Mouse (Mus musculus) heart, postnatal 0 days (tissue): Measurements from ENCODE around the gene Inpp5d. TPM values are rescaled to one million over a fixed set of nuclear protein-coding genes. Genes with fewer than 3 reads are reported as not detected.
"Not testable (repeated sequence)": the region's sequence is repeated elsewhere in the genome, so short reads cannot be mapped to it uniquely, and the experiment has no call there.

Experiments
- ATAC-seq: fragments of 200-750 bp; cut with Nextera tagmentation; 2 replicates; pipeline ENCODE4 v1.8.0; 2017; ENCODE audit warnings: low read depth, moderate number of reproducible peaks, moderate library complexity; ENCODE audit not compliant: insufficient read depth
- DNase-seq: peaks from one replicate; pipeline ENCODE4 v3.0.0-alpha.2; 2016; ENCODE audit warnings: low spot score
- H3K27ac ChIP-seq: fragments of 300-500 bp; sonication (generic); 2 replicates; pipeline ENCODE4 v1.5.1; 2014; ENCODE audit warnings: low read depth, mild to moderate bottlenecking
- H3K27me3 ChIP-seq: fragments of 300-500 bp; sonication (generic); 2 replicates; pipeline ENCODE4 v1.6.1; 2014; ENCODE audit warnings: low read length, mixed read lengths; ENCODE audit not compliant: control insufficient read depth, insufficient read depth
- H3K36me3 ChIP-seq: fragments of 300-500 bp; sonication (generic); replicated peaks from 2 replicates; pipeline ENCODE4 v1.6.1; 2014; ENCODE audit warnings: low read length, mixed read lengths; ENCODE audit not compliant: control insufficient read depth, insufficient read depth
- H3K4me1 ChIP-seq: fragments of 300-500 bp; sonication (generic); 2 replicates; pipeline ENCODE4 v1.6.1; 2014; ENCODE audit warnings: antibody characterized with exemption; ENCODE audit not compliant: control insufficient read depth, insufficient read depth
- H3K4me2 ChIP-seq: fragments of 300-500 bp; sonication (generic); 2 replicates; pipeline ENCODE4 v1.6.1; 2014; ENCODE audit warnings: low read depth, mild to moderate bottlenecking, low read length, moderate library complexity
- H3K4me3 ChIP-seq: fragments of 300-500 bp; sonication (generic); 2 replicates; pipeline ENCODE4 v1.5.1; 2014; ENCODE audit warnings: low read depth, low read length
- H3K9ac ChIP-seq: fragments of 300-500 bp; sonication (generic); replicated peaks from 2 replicates; pipeline ENCODE4 v1.6.1; 2014; ENCODE audit warnings: low read depth, low read length, mixed read lengths
- H3K9me3 ChIP-seq: fragments of 300-500 bp; sonication (generic); replicated peaks from 2 replicates; pipeline ENCODE4 v1.6.1; 2016; ENCODE audit warnings: low read length; ENCODE audit not compliant: control insufficient read depth
- CTCF ChIP-seq: IDR thresholded peaks from 2 replicates; pipeline ENCODE4 v1.5.1; 2016; ENCODE audit warnings: antibody characterized with exemption, control low read depth, low read depth
- EP300 ChIP-seq: IDR thresholded peaks from 2 replicates; pipeline ENCODE4 v1.6.1; 2016; ENCODE audit warnings: antibody characterized with exemption, low read depth
- WGBS: fragments of 180-500 bp; shearing (Covaris S2); extraction: QIAGEN DNeasy Blood & Tissue Kit; methylation state at CpG from one replicate; pipeline ENCODE4 v1.1.7; 2014; 5-methylcytosine and 5-hydroxymethylcytosine counted together
- polyA plus RNA-seq: library from polyadenylated mRNA; unstranded; fragments of >200 nt; fragmentation: Nextera tagmentation; extraction: Ambion mirVana; gene quantifications from 2 replicates; pipeline ENCODE4 v1.2.1, GENCODE M21; 2015
- total RNA-seq: library from RNA; depleted of rRNA; stranded (reverse); fragments of >200 nt; gene quantifications from 2 replicates; pipeline ENCODE4 v1.2.3, GENCODE M21; 2014; ENCODE audit warnings: low replicate concordance

Inpp5d gene
- total and polyA plus RNA-seq, 2 experiments from 2014 or later, result 5.0 to 66.4 TPM

DNA sequence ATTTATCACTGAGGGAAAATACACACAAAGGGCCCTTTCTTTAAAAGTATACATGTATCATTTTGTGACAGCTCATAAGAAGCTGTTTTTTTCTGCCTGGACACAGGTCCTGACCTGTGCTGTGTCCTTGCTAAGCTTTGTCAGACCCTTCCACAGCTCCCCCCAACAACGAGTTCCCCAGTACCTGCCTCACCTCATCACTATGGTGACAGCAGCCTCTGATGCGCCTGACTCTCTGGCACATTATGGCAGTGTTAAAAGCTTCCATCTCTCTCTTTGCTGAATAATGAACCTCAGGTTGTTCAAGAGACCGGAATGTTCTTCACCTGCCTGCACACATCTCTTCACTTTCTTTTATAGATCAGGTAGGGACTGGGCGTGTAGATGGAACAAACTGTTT, 51.4 kb downstream of the Inpp5d start:
- DNase-seq, result no peak
- no peak overlapping the region for H3K4me2 ChIP-seq
- H3K36me3 ChIP-seq, result no peaks in the 10 kb centered on the region
- H3K4me1 ChIP-seq, result no peaks in the 10 kb centered on the region
- TF ChIP-seq EP300 (no peak), CTCF (no peak)
- no peak overlapping the region for H3K4me3 ChIP-seq
- no peak overlapping the region for H3K27ac ChIP-seq
- no peaks in the 10 kb centered on the region for H3K27me3 ChIP-seq
- H3K9me3 ChIP-seq, result no peaks in the 10 kb centered on the region
- WGBS, result 64% methylated on average over 4 of the region's 4 CpGs
- no peak for ATAC-seq
- no peak overlapping the region for H3K9ac ChIP-seq

DNA sequence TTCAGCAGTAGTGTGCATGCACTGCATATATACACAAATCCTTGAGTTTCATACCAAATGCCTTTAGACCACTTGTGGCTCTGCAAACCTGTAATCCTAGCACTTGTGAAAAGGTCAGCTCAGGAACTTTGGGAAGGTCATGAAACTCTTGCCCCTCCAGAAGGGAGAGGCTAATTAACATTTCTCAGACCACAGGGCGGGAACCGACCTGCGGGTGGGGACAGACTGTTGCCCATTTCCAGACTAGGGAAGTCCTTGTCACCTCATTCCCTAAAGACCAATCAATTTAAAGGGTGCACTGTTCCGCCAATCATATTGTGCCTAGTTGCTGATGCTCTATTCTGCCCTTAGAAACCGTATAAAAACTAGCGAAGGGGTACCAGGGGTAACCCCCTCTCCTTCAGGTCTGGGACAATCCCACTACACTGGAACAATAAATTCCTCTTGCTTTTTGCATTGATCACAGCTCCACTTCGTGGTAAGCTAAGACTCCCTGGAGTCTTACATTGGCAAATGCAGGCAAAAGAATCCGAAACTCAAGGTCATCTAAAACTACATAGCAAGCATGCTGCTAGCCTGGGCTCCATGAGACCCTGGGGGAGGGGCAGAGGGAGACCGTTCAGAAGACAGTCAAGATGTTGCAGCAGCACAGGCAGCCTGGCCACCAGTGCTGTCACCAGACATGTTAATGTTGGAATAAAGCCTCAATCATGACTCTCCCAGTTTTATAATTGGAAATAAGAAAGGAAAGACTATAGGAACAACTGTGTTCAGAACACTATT, 53.9 kb downstream of the Inpp5d start:
- DNase-seq, result no peak
- Histone ChIP-seq H3K4me2 (no peak overlapping the region), H3K9ac (no peak overlapping the region), H3K36me3 (no peaks in the 10 kb centered on the region), H3K27ac (no peak overlapping the region), H3K9me3 (no peaks in the 10 kb centered on the region), H3K4me1 (no peaks in the 10 kb centered on the region), H3K27me3 (no peaks in the 10 kb centered on the region), H3K4me3 (no peak overlapping the region)
- TF ChIP-seq CTCF (no peak), EP300 (no peak)
- no peak for ATAC-seq
- 69% methylated on average over 9 of the region's 9 CpGs for WGBS

DNA sequence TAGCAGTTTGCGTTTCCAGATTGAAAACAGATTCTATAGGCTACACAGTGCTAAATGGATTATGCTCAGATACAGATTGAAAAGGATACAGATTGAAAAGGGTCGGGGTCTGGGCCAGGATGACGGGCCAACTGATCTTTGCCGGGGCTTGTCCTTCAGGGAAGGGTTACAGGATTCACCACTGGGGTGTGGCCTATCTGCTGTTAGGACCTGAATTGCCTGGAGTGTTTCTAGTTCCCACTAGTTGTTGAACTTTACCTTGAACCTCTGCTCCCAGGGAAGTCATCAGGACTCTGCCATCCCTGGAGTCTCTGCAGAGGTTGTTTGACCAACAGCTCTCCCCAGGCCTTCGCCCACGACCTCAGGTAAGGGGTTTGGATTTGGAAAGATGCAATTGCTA, 55.9 kb downstream of the Inpp5d start:
- ATAC-seq (no peak), DNase-seq (no peak)
- H3K4me1 ChIP-seq, result no peaks in the 10 kb centered on the region
- H3K4me2 ChIP-seq, result no peak overlapping the region
- H3K9me3 ChIP-seq, result no peaks in the 10 kb centered on the region
- 78% methylated on average over 6 of the region's 6 CpGs for WGBS
- no peak overlapping the region for H3K4me3 ChIP-seq
- TF ChIP-seq EP300, result no peak
- TF ChIP-seq CTCF, result no peak
- no peaks in the 10 kb centered on the region for H3K36me3 ChIP-seq
- H3K9ac ChIP-seq, result no peak overlapping the region
- H3K27ac ChIP-seq, result no peak overlapping the region
- no peaks in the 10 kb centered on the region for H3K27me3 ChIP-seq

DNA sequence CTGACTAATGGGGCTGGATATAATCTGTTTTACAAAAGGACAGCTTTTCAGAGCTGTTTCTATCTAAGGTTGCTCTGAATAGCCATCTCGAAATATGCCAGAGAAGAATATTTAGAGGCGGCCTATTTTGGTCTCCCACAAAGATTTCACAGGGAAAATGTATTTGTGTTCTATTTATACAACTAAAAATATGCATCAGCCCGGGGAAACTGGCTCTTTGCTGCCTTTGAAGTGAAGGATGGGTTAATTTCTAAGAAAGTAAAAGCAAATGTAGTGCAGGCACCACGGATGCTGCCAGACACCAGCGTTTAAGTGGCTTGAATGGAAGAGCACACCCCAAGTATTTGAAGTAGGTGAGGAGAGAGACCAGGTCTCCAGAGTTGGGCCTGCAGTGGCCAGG, 59.0 kb downstream of the Inpp5d start:
- Histone ChIP-seq H3K9ac (no peak overlapping the region), H3K27ac (no peak overlapping the region), H3K4me1 (no peaks in the 10 kb centered on the region), H3K4me3 (no peak overlapping the region), H3K4me2 (no peak overlapping the region), H3K27me3 (no peaks in the 10 kb centered on the region), H3K9me3 (no peaks in the 10 kb centered on the region), H3K36me3 (0 out of 2 replicates have a peak, but pooled peaks cover 5% of the 10 kb centered on the region)
- ATAC-seq (no peak), DNase-seq (no peak)
- TF ChIP-seq EP300 (no peak), CTCF (no peak)
- WGBS, result 69% methylated on average over 5 of the region's 5 CpGs

DNA sequence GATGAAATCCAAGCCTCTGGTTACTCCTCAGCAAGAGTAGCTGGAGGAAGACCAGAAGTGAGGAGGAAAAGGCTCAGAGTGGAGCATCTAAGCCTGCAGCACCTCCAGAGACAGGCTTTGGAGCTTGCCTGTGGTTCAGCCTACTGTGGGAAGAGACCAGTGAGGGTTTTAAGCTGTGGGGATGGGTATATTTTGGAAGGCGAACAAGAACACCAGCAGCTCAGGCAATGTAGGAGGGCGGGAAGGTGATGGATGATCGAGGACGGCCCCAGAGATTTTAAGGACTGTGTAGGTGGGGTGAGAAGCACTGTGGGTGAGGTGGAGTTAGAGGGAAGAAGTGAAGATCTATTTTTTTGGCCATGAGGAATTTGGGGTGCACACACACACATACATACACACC, 60.8 kb downstream of the Inpp5d start:
- H3K4me1 ChIP-seq, result no peaks in the 10 kb centered on the region
- no peaks in the 10 kb centered on the region for H3K9me3 ChIP-seq
- 86% methylated on average over 4 of the region's 4 CpGs for WGBS
- H3K4me3 ChIP-seq, result no peak overlapping the region
- H3K9ac ChIP-seq, result no peak overlapping the region
- no peak overlapping the region for H3K27ac ChIP-seq
- TF ChIP-seq EP300 (no peak), CTCF (no peak)
- H3K27me3 ChIP-seq, result no peaks in the 10 kb centered on the region
- peaks cover 8% of the 10 kb centered on the region; the same call in 1 of the 2 replicates for H3K36me3 ChIP-seq
- DNase-seq (no peak), ATAC-seq (no peak)
- no peak overlapping the region for H3K4me2 ChIP-seq

DNA sequence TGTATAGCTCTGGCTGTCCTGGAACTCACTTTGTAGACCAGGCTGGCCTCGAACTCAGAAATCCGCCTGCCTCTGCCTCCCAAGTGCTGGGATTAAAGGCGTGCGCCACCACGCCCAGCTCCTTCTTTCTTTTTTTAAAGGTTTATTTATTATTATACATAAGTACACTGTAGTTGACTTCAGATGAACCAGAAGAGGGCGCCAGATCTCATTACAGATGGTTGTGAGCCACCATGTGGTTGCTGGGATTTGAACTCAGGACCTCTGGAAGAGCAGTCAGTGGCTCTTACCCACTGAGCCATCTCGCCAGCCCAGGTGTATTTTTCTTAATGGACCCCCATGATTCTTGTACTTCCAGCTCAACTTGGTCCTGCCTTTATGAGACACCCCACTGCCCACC, 62.4 kb downstream of the Inpp5d start:
- H3K27me3 ChIP-seq, H3K9ac ChIP-seq, H3K4me2 ChIP-seq, DNase-seq, ATAC-seq, H3K27ac ChIP-seq, H3K4me1 ChIP-seq, H3K36me3 ChIP-seq, H3K4me3 ChIP-seq, H3K9me3 ChIP-seq: not testable (repeated sequence)
- 81% methylated on average over 6 of the region's 7 CpGs for WGBS
